Mouse (Mus musculus) lung, postnatal 36 days (tissue): ENCODE measurements around the gene Taf11.

Source experiments
- DNase-seq: peaks from one replicate; pipeline ENCODE4 v3.0.0; 2022; ENCODE audit warnings: mixed read lengths

The Taf11 gene

GRCm38 (mm10) chr17:27916366-27916765 lies 6.7 kb upstream of the Taf11 start:
- DNase-seq, result peak; percentile 40

DNA sequence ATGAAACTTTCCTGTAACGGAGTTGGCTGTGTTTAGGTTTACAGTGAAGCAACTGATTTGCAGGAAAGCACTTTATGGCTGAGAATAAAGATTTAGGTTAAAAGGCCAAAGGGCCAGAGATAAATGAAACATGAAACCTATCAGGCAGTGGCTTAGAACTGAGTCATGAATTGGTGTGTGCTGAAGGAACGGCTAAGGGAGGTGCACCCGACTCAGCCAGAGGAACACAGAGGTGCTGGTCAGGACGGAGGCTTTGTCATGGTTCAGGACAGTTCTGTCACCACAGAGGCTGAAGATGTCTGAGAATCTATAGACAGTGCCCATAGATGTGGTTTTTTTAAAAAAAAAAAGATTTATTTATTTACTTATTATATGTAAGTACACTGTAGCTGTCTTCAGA lies 5.1 kb upstream of the Taf11 start:
- no peak for DNase-seq

DNA sequence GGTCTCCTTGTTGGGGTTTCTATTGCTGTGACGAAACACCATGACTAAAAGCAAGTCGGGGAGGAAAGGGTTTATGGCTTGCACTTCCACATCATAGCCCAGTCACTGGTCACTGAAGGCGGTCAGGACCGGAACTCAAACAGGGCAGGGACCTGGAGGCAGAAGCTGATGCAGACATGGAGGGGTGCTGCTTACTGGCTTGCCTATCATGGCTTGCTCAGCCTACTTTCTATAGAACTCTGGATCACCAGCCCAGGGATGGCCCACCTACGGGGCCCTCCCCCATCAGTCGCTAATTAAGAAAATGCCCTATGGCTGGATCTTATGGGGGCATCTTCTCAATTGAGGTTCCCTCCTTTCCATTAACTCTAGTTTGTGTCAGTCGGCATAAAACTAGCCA lies 1.7 kb upstream of the Taf11 start:
- DNase-seq, result no peak

- peak; percentile 85 for DNase-seq
These were observed 589 bp downstream of the Taf11 start, which contains the start of gene Anks1 for GRCm38 (mm10) chr17:27908888-27909621. Gene Anks1, plus strand, starts transcription at chr17:27909306.

DNA sequence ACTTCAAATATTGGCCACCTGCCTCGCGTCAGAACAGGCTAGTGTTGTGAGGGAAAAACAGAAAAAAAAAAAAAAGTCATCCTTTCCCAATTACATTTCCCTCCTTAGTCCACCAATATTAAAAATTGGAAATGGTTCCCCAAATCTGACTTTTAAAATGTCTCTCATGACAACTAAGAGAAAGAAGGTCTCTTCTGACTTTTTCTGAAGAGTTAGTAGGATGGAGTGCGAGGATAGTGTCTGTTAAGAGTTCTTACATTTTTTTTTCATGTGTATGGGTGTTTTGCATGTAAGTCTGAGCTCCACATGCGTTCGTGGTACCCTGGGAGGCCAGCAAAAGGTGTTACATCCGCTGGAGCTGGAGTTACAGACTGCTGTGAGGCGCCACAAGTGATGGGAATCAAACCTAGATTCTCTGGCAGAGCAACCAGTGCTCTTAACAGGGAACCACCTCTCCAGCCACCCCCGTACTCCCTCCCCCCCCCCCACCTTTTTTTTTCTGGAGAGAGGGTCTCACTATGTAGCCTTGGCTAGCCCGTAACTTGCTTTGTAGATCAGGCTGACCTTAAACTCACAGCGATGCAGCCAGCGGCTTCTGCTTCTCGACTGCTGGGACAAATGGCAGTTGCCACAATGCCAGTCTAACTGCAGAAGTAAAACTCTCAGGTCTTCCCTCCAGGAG lies 1.3 kb downstream of the Taf11 start:
- peak; percentile 84 for DNase-seq

DNA sequence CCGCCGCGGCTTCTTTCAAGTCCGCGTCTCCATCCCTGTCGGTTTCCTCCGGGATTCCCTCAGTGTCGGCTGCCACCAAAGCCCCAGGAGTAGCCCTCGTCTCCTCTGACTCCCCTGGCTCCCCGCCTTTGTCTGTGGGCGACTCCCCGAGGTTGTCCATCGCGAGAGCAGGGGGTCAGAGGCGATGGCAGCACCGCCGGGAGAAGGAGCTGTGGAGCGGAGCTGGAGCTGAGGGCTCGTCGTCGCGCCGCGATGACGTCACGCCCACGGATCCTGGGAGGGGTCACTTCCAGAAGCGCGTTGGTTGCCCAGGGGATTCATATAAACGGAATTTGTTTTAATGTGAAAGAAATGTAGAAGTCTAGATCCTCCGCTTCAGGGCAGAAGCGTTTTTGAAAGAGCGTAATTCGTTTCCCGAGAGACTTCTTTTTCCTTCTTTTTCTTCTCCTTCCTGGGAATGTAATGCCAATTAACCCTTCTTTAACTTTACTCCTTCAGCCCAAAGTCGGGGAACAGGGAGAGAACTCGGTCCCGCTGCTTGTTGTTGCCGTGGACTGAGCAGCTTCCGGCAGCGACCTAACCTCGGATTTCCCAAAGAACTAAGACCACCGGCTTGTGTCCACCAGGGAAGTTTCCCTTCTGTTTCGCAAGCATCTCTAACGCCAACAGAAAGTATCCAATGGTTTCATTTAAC lies 2.0 kb downstream of the Taf11 start:
- peak; percentile 96 for DNase-seq

- DNase-seq, result no peak
These were observed 23.0 kb downstream of the Taf11 start for GRCm38 (mm10) chr17:27886499-27887210.

GRCm38 (mm10) chr17:27883994-27884393 lies 25.6 kb downstream of the Taf11 start:
- no peak for DNase-seq

GRCm38 (mm10) chr17:27883129-27883528 lies 26.5 kb downstream of the Taf11 start:
- DNase-seq, result peak; percentile 55

DNA sequence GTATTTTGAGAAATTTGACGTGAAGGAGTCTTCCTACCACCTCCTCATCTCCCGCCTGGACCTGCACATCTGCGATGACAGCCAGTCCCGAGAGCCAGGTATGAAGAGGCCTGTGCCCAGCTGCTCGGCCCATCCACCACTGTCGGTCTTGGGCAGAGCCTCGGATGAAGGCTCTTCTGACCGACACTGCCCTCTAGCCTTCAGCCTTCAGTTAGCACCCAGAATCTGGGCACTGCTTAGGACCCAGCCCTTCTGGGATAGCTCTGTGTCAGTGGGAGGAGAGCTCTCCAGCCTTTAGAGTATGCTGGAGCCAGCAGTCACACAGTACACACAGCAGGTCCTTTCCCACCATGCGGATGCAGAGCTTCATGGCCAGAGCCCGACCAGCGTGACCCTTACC lies 28.1 kb downstream of the Taf11 start:
- peak; percentile 24 for DNase-seq

GRCm38 (mm10) chr17:27874510-27874909 lies 35.1 kb downstream of the Taf11 start:
- DNase-seq, result no peak

- no peak for DNase-seq
These were observed 36.1 kb downstream of the Taf11 start for GRCm38 (mm10) chr17:27873583-27873982.

DNA sequence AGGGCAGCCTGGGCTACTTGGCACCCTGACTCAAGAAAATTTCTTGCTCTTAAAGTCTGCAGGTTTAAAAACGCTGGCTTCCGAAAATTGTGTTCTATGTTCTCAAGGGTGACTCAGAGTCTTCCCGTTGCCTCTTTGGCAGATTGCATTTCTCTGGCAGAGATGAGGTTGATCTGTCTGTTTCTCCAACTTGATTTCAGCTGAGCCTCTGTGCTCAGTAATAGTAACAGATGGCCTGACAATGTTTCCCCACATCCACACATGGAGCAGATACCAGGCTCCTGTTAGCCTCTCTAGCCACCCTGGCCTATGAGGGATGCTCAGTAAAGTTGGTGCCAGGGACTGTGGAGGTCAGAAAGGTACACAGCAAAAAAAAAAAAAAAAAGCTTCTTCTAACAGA lies 37.8 kb downstream of the Taf11 start:
- DNase-seq, result no peak

DNA sequence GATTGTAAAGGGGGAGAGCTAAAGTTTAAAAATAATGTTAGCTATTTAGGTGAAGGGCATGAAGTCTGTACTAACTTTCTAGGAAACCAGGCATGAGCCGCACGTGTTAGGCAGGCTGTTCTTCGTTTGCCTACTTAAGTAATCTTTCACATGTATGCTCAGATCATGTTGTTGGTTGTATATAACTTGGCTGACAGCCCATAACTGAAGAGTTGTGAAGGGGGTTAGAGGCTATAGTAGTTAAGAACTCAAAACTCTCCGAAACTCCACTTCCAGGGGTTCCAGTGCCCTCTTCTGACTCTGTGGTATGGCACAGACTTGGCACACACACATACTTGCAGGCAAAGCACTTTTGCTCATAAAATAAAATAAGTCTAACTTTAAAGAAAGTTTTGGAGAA lies 42.9 kb downstream of the Taf11 start:
- no peak for DNase-seq

- DNase-seq, result no peak
These were observed 44.2 kb downstream of the Taf11 start for GRCm38 (mm10) chr17:27865461-27865860.

GRCm38 (mm10) chr17:27859131-27859530 lies 50.5 kb downstream of the Taf11 start:
- DNase-seq, result no peak

- no peak for DNase-seq
These were observed 51.8 kb downstream of the Taf11 start for GRCm38 (mm10) chr17:27857649-27858475.

GRCm38 (mm10) chr17:27856798-27857648 lies 52.6 kb downstream of the Taf11 start:
- DNase-seq, result peak; percentile 44

DNA sequence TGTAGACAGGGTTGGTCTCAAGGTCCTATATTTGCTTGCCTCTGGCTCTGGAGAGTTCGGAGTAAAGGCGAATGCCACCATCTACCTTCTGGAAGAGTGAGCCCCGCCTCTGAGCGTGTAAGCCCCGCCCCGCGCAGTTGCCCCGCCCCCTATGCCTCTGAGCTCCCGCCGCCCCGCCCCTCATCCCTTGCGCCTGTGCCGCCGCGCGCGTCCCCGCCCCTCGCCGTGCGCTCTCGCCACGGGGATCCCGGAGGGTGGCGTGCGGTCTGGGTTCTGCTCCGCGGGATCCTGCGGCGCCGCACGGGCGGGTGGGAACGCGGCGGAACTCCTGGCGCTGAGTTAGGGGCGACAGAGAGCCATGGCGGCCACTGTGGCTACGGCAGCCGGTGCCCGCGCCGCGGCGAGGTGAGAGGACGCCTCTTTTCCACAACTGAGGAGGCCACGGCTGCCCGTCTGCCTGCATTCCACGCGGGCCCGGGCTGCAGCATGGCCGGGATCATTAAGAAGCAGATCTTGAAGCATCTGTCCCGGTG lies 53.3 kb downstream of the Taf11 start, which contains the start of gene Uhrf1bp1:
Gene Uhrf1bp1 (plus strand): TSS at position 177 of the 533 bp plus-strand sequence.
- peak; percentile 88 for DNase-seq
